Mouse (Mus musculus): ENCODE measurements around the gene Piezo1.

Gene Piezo1

DNA sequence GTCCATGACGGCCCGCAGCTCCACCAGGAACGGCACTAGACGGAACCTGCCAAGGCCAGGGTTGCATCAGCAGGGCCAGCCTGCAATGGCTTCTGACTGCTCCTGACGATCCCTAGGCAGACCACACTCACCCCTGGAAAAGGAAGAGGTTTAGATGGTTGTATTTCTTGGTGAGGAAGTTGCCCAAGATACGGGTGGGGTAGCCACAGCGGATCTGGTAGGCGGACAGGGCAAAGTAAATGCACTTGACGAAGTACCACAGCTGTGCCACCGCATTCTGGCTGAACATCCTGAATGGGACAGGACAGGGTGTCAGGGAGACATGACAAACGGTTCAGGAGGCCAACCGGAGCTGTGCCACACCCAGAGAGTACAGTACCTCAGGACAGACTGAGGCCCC lies 66.3 kb downstream of the Piezo1 start:
- DNase-seq = no peak

DNA sequence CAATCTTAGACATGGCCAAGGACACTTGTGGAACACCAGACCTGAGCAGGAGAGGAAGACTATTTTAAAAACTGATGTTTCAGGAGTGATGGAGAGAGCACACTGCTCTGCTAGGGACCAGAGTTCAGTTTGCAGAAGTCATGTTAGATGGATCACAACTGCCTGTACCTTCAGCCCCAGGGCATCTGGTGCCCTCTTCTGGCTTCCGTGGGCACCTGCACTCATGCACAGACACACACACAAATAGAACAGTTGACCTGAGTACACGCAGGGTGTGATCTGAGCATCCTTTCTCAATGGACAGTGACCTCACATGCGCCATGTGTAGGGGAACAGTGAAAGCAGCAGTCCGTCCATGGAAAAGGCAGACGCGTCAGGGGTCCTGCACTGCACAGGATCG lies 67.3 kb downstream of the Piezo1 start:
- DNase-seq = no peak

DNA sequence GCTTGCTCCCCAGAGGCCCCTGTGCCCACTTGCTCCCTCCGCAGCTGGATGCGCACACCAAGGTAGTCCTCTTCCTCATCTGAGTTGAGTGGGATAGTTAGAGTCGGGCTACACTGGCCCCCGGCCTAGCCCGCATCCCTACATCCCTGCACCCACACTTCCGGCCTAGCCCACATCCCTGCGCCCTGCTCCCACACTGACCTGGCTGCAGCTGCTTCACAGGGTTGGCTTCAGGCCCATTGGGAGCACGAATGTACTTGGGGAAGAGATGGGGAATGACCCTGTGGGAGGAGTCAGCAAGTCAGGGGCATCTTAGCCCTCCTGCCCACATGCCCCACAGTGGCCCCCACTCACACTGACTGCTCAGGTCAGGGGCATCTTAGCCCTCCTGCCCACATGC lies 68.7 kb downstream of the Piezo1 start:
- DNase-seq = no peak

DNA sequence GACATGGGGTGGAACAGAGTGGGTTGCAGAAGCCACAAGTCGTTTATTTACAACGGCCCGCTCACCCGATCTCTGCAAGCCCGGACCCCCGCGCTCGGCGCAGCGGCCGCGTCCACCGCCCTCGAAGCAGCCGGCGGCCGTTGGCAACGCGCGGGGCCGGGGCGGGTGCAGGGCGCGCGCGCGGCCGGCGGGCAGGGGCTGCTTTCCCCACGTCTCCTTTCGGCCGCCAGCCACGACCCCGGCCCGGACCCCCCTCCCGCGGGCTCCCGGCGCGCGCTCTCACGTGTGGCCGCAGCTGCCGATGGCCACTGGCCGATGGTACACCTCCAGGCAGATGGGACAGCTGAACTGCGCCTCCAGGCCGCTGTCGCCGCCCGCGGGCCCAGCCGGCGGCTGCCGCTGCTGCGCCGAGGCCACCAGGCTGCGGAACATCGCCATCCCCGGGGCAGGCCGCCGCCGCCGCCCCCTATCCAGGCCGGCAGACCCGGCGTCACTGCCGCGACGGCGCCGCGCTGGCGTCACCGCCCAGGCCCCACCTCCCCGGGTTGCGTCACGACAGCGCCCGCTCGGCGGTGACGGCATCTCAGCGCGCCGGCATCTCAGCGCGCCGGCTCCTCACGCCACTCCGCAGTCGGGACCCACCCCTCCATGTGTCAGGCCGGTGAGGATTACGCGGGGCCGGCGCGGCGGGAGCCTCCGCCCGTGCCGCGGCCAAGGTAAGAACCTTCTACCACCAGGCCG lies 75.4 kb downstream of the Piezo1 start, which contains the start of the genes Rnf166 and Ctu2:
Rnf166 (minus strand) TSS at position 485 of the 741 bp plus-strand sequence.
Ctu2 (plus strand) TSS at position 564 of the 741 bp plus-strand sequence.
- DNase-seq = peak; percentile 93

DNA sequence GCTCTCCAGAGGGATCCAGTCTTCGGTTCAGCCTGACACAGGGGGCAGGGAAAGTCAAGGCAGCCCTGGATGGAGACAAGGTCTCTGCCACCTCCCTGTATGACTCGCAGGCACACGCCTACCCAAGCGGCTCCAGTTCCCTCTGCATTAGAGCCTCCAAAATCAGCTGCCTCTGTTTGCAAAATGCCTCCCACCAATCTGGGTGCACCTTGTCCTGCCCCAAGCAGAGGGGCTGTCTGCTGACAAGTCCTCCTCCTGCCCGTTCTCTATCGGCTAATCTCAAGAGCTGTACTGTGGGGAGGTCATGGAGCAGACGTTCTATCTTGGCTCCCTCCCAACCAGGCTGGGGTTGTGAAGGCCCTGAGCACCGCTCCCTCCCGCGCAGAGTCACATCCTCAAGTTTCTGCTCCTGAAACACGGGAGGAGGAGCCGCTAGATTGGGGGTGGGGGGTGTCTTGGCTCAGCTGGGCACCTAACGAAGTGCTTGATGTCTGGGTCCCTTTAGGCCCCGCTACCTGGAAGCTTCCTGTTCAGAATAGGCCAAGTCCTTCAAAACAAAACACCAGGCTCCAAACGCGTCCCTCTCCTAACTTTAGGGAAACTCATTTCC lies 76.1 kb downstream of the Piezo1 start:
- DNase-seq = peak; percentile 48

DNA sequence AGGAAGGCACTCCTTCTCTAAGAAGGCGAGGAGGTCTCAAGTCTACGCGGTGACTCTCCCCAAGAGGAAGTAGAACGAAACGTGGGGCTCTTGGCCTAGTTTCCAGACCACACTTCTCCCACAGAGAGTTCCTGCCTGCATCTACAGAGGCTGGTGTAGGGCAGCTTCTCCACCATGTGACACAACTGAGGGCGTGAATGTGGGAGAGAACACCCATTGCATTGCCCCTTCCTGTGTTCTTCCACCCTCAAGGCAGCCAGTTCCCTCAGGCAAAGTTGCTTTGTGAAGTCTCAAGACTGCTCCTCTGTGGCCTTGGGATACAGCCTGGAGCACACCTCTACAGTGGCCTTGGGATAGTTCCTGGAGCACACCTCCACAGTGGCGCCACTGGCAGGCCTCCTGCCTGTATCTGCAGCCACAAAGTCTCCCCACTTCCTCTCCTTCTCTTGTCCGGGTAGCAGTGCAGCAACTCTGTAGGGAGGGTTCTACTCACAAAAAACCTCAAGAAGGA lies 77.2 kb downstream of the Piezo1 start:
- peak; percentile 46 for DNase-seq

DNA sequence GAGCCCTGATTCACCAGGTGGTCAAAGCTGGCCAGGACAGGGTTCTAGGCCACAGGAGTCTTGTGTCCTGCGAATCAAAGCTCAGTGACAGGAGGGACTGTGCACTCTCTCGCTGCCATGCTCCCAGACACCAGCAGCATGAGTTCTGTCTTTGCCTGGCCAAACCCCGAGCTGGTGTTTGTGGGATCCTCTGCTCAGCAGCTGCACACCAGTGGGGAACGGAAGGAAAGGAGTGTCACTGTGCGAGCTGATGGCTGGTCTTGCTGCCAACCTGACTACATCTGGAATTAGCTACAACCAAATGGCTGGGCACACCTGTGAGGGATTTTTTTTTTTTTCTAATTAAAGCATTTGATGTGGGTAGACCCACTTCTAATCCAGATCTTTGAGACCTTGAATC lies 80.4 kb downstream of the Piezo1 start:
- no peak for DNase-seq

DNA sequence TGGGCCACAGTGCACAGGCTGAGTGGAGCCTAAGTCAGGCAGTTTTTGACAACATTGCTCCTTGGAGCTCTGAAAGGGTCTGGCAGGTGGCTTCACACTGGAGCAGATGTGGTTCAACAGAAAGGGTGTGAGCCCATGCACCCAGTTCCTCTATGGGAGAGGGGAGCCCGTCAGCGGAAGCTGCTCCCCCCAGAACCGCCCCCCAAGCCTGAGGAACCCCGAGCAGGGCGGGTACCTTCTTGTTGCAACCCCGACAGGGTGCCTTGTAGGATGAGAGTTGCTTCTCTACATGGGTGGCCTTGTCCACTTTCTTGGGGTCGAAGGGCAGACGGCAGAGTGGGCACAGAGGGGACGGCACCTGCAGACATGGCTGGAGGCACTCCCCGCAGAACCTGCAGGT lies 81.2 kb downstream of the Piezo1 start:
- no peak for DNase-seq

DNA sequence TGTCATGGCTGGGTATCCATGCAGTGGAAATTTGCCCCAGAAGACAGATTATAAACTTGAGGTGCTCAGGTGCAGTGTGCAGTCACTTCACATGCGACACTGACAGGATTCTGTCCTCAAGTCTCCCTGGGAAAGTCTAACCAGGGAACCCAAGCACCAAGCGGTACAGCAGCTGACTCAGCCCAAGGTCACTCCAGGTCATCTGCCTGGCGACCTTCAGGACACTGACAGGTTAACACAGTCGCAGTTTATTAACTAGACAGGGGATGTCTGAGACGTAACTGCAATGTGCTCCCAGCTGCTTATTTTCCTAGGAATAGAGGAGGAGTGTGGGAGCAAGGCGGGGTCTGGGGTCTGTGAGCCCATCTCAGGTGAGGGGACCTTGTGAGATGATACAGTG lies 81.7 kb downstream of the Piezo1 start:
- no peak for DNase-seq

DNA sequence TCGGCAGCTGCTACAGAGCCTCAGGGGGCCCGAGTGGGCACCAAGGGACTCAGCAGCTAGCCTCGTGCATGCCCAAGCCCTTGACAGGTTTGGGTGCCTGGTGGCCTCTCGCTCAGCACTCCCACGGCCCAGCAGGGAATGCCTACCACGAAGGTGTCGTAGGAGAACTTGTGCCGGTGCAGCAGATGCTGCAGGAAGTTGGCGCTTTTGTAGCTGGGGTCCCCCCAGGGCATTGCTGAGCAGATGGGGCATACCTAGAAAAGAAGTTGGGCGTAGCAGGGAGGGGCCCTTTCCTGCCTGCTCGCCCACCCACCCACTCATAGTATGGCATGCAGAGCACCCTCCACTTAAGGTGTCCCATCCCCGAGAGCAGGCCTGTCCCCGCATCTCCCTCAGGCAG lies 83.3 kb downstream of the Piezo1 start:
- DNase-seq = no peak

DNA sequence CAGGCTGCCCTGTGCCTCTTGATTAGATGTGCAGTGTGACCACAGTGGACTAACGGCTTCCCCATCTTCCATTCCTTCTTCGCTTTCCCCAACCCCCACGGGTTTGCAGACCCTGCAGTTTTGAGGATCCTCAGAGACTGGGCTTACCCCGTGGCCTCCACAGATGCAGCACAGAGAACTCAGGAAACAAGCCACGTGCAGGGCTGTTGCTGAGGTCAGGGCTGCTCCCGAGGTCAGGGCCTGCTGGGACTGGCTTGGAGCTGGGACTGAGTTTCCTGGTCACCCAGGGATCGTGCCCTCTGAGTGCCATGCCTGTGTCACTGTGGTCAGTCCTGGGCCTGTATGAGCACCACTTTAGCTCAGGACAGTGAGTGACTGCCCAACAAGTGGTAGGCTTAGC lies 86.1 kb downstream of the Piezo1 start:
- no peak for DNase-seq

DNA sequence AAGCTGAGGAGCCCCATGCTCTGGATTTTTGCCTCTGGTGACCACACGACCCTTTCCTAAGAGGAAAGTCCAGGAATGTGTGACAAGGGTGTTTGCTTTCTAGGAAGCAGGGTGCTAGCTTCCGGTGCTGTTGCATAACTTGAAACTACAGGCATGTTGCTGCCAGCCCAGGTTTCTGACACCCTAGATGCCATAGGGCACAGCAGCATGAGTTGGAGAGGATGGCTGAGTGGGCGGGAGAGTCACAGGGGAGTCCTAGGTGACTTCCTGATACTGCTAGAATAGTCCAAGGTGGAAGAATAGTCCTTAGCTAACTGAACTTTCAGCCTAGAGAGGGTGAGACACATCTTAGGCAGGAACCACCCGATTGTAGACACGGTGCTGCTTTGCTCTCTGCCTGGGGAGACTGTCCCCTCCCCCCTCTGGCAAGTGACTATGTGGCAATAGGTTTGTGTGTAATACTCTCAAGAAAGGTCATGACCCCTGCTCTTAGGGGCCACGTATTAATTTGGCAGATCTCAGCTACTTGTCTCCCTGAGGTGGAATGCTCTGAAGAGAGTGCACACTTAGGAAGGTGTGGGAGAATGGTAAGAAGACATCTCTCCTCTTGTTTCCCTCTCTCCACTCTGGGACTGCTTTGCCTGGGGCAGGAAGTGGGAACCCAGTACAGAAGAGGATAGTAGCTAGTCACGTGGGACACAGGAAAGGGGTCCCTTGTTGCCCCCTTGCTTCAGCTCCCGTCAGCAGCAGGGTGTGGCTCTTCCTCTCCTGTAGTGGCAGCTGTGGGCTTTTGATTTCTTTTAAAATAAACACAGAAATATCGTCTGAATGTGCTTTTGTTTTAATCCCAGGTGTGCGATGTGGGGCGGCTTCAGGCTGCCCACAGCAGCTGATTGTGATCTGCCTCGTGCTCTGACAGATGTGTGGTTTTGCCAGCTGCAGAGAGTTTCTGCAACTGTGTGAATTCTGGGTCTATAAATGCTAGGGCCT lies 87.2 kb downstream of the Piezo1 start:
- no peak for DNase-seq

DNA sequence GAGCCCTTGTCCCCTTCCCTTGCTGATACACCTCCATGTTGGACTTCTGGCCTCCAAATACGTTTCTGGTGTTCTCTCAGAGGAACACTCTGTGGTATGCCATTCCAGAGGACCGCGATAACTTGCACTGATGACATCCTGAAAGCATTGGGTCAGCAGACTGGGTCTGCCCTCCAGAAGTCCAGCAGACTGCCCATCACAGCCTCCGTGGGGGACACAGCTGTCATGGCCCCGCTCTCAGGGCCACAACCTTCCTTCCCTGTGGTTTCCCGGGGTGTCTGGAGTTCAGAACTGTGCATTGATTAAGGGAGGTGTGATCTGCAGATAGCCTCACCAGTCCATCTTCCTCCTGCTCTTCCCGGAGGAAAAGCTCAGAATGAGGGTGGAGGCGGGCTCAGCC lies 88.6 kb downstream of the Piezo1 start:
- DNase-seq = no peak

DNA sequence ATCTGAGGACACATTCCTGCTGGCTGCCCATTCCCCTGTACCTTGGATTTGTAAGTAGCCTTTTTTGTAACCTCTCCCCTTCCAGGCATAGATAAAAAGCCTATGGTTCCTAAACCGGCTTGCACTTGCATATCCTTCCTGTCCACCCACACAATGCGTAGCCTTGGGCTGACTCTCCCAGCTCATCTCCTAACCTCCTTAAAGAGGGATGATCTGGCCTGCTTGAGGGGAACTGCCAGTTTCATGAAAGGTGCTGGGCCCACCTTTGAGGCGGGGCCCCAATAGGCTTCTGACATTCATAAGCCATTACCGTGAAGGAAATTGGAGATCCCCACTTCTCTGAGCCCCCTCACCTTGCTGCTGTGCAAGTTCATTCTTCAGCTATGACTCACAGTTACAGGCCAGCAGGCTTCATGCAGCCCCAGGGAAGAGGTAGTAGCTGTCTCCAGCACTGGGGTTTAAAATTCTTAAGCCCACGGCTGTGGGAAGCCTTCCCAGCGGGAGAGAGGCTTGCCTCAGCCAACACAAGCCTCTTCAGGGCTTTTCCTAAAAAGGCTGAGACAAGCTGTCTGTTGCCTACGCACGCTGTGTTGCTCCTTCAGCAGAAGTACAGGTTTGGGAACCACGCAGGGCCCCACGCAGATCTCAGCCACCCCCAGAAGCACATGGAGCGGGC lies 89.5 kb downstream of the Piezo1 start:
- DNase-seq = peak; percentile 92

DNA sequence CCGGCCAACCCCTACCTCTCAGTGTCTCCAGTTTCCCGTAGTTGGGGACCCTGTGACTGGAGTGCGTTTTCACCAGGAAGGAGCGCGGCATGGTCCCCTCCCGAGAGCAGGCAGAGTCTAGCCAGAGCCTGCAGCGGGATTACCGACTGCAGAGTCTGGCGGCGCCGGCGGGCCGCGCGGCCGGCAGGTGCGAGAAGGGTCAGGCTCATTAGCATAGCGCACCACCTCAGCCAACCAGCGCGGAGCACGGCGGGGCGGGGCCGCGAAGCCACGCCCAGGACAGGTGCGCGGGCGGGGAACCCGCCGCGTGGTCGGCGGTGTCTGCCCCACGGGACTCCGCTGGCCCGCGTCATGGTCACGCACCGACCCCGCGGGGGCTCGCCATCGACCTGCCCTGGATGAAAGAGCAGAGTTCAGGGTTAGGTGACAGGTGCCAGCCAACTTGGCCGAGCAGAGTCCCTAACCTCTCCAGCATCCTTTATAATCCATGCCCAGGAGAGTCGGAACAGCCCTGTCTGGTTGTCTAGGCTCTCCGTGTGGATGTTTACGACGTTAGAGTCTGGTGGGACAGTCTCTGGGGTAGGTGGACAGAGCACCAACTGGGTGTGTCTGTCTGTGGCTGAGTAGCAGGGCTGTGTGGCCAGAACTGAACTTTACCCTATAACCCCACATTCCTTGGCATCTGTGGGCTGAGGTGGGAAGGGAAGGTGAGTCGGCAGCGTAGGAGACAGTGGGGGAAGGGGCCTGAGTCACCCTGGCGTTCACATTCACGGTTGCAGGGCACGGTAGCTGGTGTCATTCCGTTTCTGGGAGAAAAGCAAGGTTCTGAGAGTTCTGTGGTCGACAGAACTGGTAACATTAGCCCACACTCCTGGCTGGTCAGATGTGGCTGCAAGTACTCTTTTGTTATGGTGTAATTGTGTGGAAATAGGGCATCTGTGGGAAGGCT lies 90.3 kb downstream of the Piezo1 start, which contains the start of gene Snai3:
Snai3 (minus strand) TSS at position 210 of the 949 bp plus-strand sequence.
- DNase-seq = no peak

DNA sequence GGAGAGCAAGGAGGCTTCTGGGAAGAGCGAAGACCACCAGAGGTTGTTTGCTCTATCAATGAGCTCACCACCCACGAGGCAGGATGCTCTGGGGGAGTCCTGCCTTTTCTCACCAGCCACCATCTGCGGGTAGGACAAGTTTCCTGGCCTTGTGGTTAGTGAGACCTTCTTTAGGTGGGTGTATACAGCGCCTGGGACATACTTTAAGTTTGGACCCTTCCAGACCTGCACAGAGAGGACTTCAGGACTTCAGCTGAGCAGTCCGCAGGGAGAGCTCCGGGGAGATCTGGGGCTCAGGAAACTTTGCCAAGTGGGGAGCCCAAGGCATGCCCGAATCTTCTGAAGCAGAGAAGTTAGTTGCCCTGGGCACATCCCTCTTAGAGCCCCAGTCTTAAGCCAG lies 91.1 kb downstream of the Piezo1 start:
- no peak for DNase-seq

DNA sequence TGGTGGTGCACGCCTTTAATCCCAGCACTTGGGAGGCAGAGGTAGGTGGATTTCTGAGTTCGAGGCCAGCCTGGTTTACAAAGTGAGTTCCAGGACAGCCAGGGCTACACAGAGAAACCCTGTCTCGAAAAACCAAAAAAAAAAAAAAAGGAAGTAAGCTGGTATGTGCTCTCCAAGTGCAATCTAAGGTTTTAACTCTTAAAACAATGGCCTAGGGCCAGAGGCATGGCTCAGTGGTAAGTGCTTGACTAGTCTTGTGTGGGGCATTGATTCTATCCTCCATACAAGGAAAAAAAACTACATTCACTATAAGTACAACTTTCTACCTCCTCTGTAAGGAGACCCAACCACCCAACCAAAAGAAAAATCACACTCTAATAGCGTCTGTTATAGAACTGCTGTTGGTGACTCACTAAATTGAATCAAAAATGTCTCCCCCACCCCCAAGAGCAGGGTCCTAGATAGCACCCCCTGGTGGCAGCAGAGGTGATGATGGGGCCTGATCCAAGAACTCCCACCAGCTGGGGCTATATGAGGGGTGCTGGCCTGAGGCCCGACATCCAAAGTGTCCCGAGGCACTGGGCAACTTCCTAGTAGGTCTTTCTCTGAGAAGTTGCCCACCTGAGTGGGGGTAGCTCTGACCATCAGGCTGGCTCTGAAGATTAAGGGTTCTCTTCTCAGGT lies 91.8 kb downstream of the Piezo1 start:
- no peak for DNase-seq

DNA sequence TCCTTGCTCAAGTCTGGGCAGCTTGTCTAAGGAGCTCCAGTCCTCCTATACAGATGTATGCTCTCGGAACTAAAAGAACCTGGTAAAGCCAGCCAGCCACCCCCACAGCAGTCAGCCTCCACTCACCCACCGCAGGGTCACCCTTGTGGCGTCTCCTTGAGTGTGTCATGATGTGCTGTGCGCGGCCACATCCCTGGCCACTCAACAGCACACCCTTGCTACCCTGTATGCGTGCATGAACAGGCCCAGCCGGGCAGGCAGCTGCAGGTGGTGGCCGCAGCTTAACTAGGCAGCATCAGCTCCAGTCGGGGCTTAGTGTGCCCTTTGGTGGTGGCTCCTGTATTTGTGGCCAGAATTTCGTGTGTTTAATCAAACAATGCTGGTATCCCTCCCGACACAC lies 94.0 kb downstream of the Piezo1 start:
- no peak for DNase-seq

DNA sequence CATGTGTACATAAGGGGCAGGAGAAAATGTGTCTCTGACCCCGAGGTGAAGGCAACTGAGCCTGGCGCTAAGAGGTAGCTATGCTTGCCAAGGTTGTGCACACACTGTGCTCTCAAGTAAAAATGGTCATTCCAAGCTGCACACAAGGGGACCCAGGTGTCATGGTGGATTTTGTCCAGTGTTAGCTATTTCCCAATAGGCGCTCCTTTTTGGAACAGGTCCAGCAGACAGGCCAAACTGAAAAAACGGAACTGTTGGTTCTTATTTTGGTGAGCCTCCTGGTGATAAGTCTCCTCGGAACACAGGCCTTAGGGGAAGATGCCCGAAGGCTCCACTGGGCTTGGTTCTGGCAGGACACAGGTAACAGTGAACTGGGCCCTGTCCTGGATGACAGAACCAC lies 96.7 kb downstream of the Piezo1 start:
- no peak for DNase-seq

DNA sequence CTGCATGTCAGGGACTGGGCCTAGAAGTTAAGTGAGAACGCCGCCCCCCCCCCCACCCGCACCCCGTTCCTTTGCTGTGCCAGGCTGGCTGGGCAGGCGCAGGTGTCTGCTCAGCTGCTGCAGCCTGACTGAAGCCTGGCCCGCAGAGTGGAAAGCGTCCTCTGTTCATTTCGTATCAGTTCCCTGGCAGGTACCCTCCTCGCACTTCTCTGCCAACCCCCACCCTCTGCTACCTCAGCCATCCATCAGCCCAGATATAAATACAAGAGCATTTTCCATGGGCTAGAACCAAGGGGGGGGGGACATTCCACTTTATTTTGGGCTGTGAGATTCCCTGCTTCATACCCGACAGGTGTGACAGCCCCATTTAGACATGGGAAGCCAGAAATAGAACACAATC lies 99.0 kb downstream of the Piezo1 start:
- no peak for DNase-seq
